Mouse (Mus musculus): ENCODE data around the gene Tbc1d22a.

- TF ChIP-seq CTCF (IDR thresholded peaks at IDR 0.05; ENCODE audit: borderline replicate concordance, control insufficient read depth, extremely low read depth, insufficient read depth, low read length, poor library complexity): no peak
- no peak for TF ChIP-seq POLR2A (IDR thresholded peaks at IDR 0.05; ENCODE audit: control insufficient read depth, extremely low read depth, insufficient read depth, low read length, poor library complexity)
These were observed 305.9 kb downstream of the Tbc1d22a start for GRCm38 (mm10) chr15:86520201-86520600.

Measured in thymus, adult 2 months (tissue).